Mouse (Mus musculus): ENCODE measurements around the gene Fam234a.

DNA sequence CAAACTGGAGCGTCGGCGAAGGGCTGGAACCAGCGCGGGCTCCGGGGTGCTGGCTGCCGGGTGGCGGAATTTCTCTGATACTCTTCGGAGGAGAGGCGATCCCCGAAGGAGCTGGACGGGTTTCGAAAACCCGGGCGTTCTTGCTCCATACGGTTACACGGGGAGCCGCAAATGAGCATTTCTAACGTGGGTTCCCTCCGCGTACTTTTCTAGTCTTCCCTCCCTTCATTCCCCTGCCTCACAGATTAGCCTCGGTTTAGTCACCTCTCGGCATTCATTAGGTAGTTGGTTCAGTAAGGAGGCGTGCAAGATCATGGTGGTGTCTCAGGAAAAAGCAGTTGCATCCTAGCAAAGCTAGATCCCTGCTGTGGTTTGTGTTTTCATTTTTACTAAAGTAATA, 9.4 kb upstream of the Fam234a start:
- TF ChIP-seq CTCF (IDR thresholded peaks at IDR 0.05; ENCODE audit: borderline replicate concordance, control insufficient read depth, extremely low read depth, insufficient read depth, low read length, poor library complexity) (no peak), POLR2A (IDR thresholded peaks at IDR 0.05; ENCODE audit: control insufficient read depth, extremely low read depth, insufficient read depth, low read length, poor library complexity) (no peak)
